Comparison of ENCODE assay signal across 17 mouse cellular contexts in the genomic region with DNA sequence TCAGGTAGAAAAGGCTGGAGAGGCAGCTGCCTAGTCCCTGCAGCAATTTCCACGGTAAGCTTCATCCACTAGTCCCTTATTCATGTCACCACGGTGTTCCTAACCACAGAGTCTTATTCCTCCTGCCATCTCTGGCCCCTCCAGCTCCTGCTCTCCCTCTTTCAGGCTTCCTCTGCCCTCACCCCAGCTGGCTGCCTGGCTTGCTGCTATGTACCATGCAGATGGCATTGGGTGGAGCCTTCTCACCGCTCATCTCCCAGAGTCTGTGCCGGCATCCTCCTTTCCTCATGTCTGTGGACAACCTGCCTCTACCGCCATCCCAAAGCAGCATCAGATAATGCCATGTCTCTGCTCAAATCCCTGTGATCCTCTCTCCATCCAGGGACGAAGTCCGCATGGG.
"Had no signal": no experiment of that assay in that cellular context is flagged by ENCODE, and none has a peak within 500 bp of the region (broad histone marks: within the 10 kb centered on the region; RNA-seq: fewer than 3 reads in every experiment).

No protein-coding gene starts in this region.

- H3K9ac ChIP-seq: limb, embryonic 12.5 days; liver, embryonic 13.5 days had no signal

- H3K4me2 ChIP-seq: limb, embryonic 12.5 days; liver, embryonic 13.5 days; midbrain, embryonic 11.5 days had no signal

- H3K9me3 ChIP-seq: limb, embryonic 12.5 days; liver, embryonic 13.5 days had no signal

- H3K27ac ChIP-seq: limb, embryonic 12.5 days; liver, embryonic 13.5 days; stomach, postnatal 0 days had no signal

- H3K4me3 ChIP-seq: limb, embryonic 12.5 days; liver, embryonic 13.5 days had no signal

- H3K27me3 ChIP-seq: limb, embryonic 12.5 days; liver, embryonic 13.5 days had no signal

- DNase-seq: kidney, adult 18-20 months; kidney, adult 9 months; kidney, postnatal 14 days; kidney, postnatal 4 days; liver; liver, embryonic 13.5 days; lung, adult 2 months; lung, postnatal 14 days; lung, postnatal 4 days; midbrain, embryonic 14.5 days; right cerebral cortex, postnatal 4 days; thymus, adult 2 months; thymus, postnatal 14 days; thymus, postnatal 4 days had no signal

- H3K36me3 ChIP-seq: limb, embryonic 12.5 days; liver, embryonic 13.5 days had no signal
